ENCODE assay signal across 25 mouse cellular contexts in the genomic region with DNA sequence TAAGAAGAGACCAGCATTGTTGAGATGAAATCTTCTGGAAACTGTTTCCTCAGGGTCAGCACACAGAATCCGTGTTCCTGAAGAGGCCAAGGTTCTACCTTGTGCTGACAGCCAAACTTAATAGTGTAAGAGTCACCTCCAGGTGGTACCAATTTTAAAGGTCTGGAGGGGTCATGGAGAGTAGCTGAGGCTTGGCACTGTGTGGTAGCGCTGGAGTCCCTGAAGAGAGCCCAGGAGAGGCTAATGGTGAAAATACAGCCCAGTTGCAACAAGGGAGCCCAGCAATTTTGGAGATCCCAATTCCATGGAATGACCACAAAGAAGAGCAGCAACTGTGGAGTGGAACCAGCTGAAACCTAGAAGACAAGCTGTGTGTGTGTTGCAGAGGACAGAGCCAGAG. TPM values are rescaled to one million over a fixed set of nuclear protein-coding genes. Genes with fewer than 3 reads are reported as not detected.
"Had no signal": no experiment of that assay in that cellular context is flagged by ENCODE, and none has a peak within 500 bp of the region (broad histone marks: within the 10 kb centered on the region; RNA-seq: fewer than 3 reads in every experiment).

No protein-coding gene starts in this region.

- DNase-seq: kidney, adult 8-10 months; kidney, postnatal 10 days; kidney, postnatal 4 days; liver; lung, adult 18-20 months; lung, postnatal 10 days; lung, postnatal 36 days; retina, postnatal 1 day; thymus, adult 2 months; thymus, postnatal 14 days; thymus, postnatal 4 days had no signal

- H3K27ac ChIP-seq: kidney, embryonic 15.5 days; limb, embryonic 13.5 days; liver, embryonic 12.5 days; liver, embryonic 15.5 days; lung, embryonic 15.5 days; midbrain, embryonic 12.5 days; midbrain, embryonic 15.5 days; neural tube, embryonic 13.5 days; stomach, postnatal 0 days had no signal

- H3K27me3 ChIP-seq: kidney, embryonic 15.5 days; limb, embryonic 13.5 days; liver, embryonic 12.5 days; liver, embryonic 15.5 days; lung, embryonic 15.5 days; midbrain, embryonic 12.5 days; midbrain, embryonic 15.5 days; neural tube, embryonic 13.5 days had no signal

- ATAC-seq: liver, embryonic 12.5 days; midbrain, embryonic 15.5 days had no signal

- H3K9me3 ChIP-seq: kidney, embryonic 15.5 days; limb, embryonic 13.5 days; liver, embryonic 12.5 days; liver, embryonic 15.5 days; lung, embryonic 15.5 days; midbrain, embryonic 12.5 days; midbrain, embryonic 15.5 days; neural tube, embryonic 13.5 days had no signal

- H3K9ac ChIP-seq: kidney, embryonic 15.5 days; limb, embryonic 13.5 days; liver, embryonic 12.5 days; liver, embryonic 15.5 days; lung, embryonic 15.5 days; midbrain, embryonic 12.5 days; midbrain, embryonic 15.5 days; neural tube, embryonic 13.5 days had no signal

- H3K4me3 ChIP-seq: kidney, embryonic 15.5 days; limb, embryonic 13.5 days; liver, embryonic 12.5 days; liver, embryonic 15.5 days; lung, embryonic 15.5 days; midbrain, embryonic 12.5 days; midbrain, embryonic 15.5 days; myocyte; neural tube, embryonic 13.5 days had no signal

- H3K36me3 ChIP-seq: kidney, embryonic 15.5 days; limb, embryonic 13.5 days; liver, embryonic 12.5 days; liver, embryonic 15.5 days; lung, embryonic 15.5 days; midbrain, embryonic 12.5 days; midbrain, embryonic 15.5 days; neural tube, embryonic 13.5 days had no signal

- H3K4me2 ChIP-seq: kidney, embryonic 15.5 days; limb, embryonic 13.5 days; liver, embryonic 12.5 days; liver, embryonic 15.5 days; lung, embryonic 15.5 days; midbrain, embryonic 12.5 days; midbrain, embryonic 15.5 days; neural tube, embryonic 13.5 days had no signal

- H3K4me1 ChIP-seq: kidney, embryonic 15.5 days; limb, embryonic 13.5 days; liver, embryonic 12.5 days; liver, embryonic 15.5 days; lung, embryonic 15.5 days had no signal

RNA-seq across cellular contexts. Expression of a gene that starts 25.1 kb away (rescaled TPM):
- total RNA-seq: megakaryocyte progenitor cell, adult 5-6 weeks; megakaryocyte-erythroid progenitor cell, adult 5-6 weeks; monocyte, adult 5-6 weeks; neutrophil, adult 5-6 weeks had no signal
